ENCODE assay signal across 22 mouse cellular contexts in the genomic region with DNA sequence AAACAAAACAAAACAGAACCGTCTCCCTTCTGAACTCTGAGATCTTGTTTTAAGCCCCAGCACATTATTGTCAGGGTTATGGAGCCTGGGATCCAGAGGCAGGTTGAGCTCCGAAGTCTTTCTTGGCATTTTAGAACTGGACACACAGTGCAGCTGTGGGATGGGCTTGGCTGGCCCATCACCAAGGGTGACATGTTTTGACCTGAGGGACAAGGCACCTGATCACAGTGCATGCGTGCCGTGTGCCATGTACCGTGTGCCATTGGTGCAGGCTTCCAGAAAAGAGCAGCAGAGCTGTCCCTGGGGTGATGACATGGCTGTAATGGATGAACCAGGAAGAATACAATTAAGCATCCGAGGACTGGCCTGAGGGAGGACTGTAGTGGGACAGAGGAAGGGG.
"Had no signal": no experiment of that assay in that cellular context is flagged by ENCODE, and none has a peak within 500 bp of the region (broad histone marks: within the 10 kb centered on the region; RNA-seq: fewer than 3 reads in every experiment).

No protein-coding gene starts in this region.

- H3K36me3 ChIP-seq: hindbrain, embryonic 13.5 days; hindbrain, embryonic 15.5 days; liver, embryonic 15.5 days had no signal

- H3K4me1 ChIP-seq: heart, embryonic 13.5 days; heart, embryonic 15.5 days; hindbrain, embryonic 13.5 days; hindbrain, embryonic 15.5 days; limb, embryonic 12.5 days; liver, embryonic 13.5 days had no signal

- H3K27me3 ChIP-seq: heart, embryonic 15.5 days; hindbrain, embryonic 13.5 days; hindbrain, embryonic 15.5 days; limb, embryonic 12.5 days; liver, embryonic 13.5 days; liver, embryonic 15.5 days had no signal

- ATAC-seq: forebrain, postnatal 0 days; hindbrain, postnatal 0 days; intestine, embryonic 16.5 days had no signal

- H3K9me3 ChIP-seq: heart, embryonic 13.5 days; heart, embryonic 15.5 days; hindbrain, embryonic 13.5 days; hindbrain, embryonic 15.5 days; limb, embryonic 12.5 days; liver, embryonic 13.5 days; liver, embryonic 15.5 days had no signal

- H3K9ac ChIP-seq: forebrain, postnatal 0 days; heart, embryonic 13.5 days; heart, embryonic 15.5 days; hindbrain, embryonic 13.5 days; hindbrain, embryonic 15.5 days; limb, embryonic 12.5 days; liver, embryonic 13.5 days; liver, embryonic 15.5 days had no signal

- H3K4me3 ChIP-seq: heart, adult 2 months; heart, embryonic 13.5 days; heart, embryonic 15.5 days; hindbrain, embryonic 13.5 days; hindbrain, embryonic 15.5 days; limb, embryonic 12.5 days; liver, embryonic 13.5 days; liver, embryonic 15.5 days had no signal

- H3K4me2 ChIP-seq: heart, embryonic 11.5 days; heart, embryonic 13.5 days; heart, embryonic 15.5 days; hindbrain, embryonic 13.5 days; hindbrain, embryonic 15.5 days; limb, embryonic 12.5 days; liver, embryonic 13.5 days; liver, embryonic 15.5 days had no signal

- DNase-seq: forebrain, postnatal 0 days; gastrocnemius, postnatal 14 days; gastrocnemius, postnatal 36 days; heart, adult 2 months; heart, postnatal 14 days; heart, postnatal 36 days; kidney, adult 18-20 months; kidney, postnatal 10 days; kidney, postnatal 25 days; layer of hippocampus, adult 9-11 months; layer of hippocampus, postnatal 36 days; left cerebral cortex, postnatal 4 days; liver, embryonic 13.5 days had no signal

- H3K27ac ChIP-seq: heart, adult 2 months; heart, embryonic 13.5 days; heart, embryonic 15.5 days; hindbrain, embryonic 13.5 days; hindbrain, embryonic 15.5 days; hindbrain, postnatal 0 days; limb, embryonic 12.5 days; liver, embryonic 13.5 days; liver, embryonic 15.5 days had no signal
